Mouse (Mus musculus) stomach, postnatal 0 days (tissue): ENCODE measurements around the gene Abcc6.

Source experiments
- CTCF ChIP-seq: IDR thresholded peaks from 2 replicates; pipeline ENCODE4 v1.5.1; 2016; ENCODE audit warnings: antibody characterized with exemption, low read depth, mild to moderate bottlenecking, moderate library complexity
- EP300 ChIP-seq: optimal IDR thresholded peaks from 2 replicates; pipeline ENCODE3; 2016; ENCODE audit warnings: antibody characterized with exemption

DNA sequence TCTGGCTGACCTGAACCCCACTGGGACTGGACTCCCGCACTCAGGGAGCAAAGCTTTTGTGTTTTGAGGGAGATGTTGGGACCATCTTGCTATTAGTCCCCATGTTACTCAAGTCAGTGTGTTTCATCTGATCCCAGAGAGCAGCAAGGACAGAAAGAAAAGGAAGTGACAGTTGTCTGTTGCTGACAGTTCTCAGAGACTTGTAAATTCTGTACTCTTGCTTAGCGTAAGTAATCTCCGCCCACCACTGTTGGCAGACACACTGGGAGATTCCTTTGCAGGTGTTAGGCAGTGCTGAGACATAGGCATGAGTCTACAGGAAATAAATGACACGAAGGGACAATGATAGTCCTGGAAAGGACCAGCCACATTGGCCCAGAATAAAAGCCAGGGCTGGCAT, 73.5 kb downstream of the Abcc6 start:
- no peak for TF ChIP-seq CTCF
- no peak for TF ChIP-seq EP300
